Mouse (Mus musculus): ENCODE results near the gene Rbp1. TPM values are rescaled to one million over a fixed set of nuclear protein-coding genes. Genes with fewer than 3 reads are reported as not detected.

Gene Rbp1
- total RNA-seq (2015; ENCODE audit: low replicate concordance) (2.9 TPM in 1 of 2 replicates, not detected in the other), total RNA-seq (2017; ENCODE audit: low replicate concordance) (1.2 and 2.0 TPM in 2 replicates)

DNA sequence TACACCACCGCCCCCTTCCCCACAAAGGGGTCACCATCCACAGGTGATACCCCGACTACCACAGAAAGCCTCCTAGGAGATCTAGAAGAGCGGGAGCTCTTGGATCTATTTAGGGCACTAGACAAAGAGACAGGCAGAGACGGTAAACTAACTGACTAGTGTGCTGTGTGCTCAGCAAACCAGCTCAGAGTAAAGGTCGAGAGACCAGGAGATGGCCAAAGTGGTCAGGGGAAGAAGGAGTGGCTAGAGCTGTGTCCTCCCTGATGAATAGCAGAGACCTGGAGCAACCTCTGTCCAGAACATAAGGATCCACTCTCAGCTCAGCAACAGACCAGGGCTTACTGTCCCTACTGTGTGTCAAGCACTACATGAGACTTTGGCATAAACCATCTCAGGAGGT, at the start of gene Rbp1:
TSS of gene Rbp1 (plus strand) at position 306 of the 400 bp plus-strand sequence.
- ATAC-seq (replicated peaks; ENCODE audit: low FRiP score, poor library complexity, severe bottlenecking), result no peak

DNA sequence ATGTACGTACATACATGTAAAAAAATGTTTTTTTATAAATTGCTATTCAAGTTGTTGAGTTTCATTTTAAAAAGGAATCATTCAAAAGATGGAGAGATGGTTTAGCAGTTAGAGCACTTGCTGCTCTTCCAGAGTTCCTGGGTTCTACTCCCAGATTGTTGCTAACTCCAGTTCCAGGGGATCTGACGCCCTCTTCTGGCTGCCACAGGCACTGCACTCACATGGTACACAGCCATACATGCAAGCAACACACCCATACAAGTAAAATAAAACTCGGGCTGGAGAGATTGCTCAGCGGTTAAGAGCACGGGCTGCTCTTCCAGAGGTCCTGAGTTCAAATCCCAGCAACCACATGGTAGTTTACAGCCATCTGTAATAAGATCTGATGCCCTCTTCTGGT, 49.4 kb upstream of the Rbp1 start:
- no peak for ATAC-seq (replicated peaks; ENCODE audit: low FRiP score, poor library complexity, severe bottlenecking)

DNA sequence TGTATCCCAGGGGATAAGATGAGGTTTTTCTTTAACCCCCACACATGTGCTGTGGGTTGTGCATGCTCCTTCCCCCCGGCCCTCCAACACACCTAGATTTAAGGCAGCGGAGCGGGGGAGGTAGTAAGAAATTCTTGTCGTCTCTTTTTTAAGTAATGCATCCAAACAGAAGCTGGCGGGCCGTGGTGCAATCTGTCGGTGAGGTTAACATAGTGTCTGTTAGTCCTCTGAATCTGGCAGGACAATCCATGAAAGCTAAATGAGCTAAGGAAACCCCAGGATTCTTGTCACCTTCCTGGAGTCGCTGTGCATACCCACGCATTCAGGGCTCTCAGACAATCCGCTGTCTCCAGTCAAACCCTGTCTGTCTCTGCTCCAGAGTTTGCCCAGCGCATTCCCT, 47.9 kb upstream of the Rbp1 start:
- ATAC-seq (replicated peaks; ENCODE audit: low FRiP score, poor library complexity, severe bottlenecking), result no peak

DNA sequence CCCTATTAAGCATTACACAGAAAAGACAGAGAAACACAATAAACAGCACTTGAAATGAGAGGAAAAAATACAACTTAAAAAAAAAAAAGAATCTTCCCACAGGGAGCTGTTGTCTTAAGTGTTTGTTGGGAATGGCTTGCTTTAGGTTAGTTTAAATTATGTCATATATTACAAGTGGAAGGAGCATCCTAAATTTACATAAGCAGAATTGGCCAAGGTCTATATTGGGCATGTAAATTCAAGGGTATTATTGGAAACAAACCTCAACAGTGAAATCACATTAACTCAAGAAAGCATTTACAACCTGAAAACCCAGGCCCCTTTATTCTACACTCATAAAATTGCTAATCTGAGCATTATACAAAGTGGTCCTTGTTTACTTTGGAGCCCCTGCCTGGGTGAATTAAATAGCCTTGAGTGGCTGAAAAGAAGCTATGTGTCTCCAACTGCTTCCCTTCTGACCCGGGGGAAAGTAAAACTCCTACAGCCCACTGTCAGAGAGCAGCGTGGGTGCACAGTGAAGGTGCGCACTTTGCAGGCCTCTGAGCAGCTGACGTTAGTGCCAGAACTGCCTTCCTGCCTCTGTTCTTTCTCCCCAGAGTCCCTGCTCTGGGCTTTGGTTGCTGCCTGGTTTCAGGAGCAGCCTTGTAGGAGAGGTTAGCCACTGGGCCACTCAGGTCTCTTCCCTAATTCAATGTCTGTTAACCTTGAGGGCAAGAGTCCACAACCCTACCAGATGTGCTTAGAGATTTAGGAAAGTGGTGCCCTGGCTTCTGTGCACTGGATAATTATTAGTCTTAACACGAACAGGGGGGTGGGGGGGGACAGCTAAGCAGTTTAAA, 47.2 kb upstream of the Rbp1 start:
- ATAC-seq (replicated peaks; ENCODE audit: low FRiP score, poor library complexity, severe bottlenecking), result no peak

DNA sequence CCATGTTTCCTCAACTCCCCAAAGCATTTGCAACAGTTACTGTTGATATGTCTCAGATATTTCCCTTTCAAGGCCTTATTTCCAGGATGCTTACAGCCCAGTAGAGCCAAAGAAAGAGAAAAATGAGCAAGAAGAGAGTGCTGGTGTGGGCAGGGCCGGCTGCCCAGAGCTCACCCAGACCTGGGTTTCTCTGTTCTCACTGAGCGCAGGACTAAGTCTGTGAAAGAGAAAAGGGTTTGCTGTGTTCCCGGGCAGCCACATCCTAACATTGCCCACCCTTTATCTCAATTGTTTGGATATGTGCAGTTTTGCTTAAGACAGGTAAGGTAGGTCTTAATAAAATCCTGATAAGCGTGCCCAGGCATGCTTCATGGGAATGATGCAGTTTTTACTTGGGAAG, 43.0 kb upstream of the Rbp1 start:
- ATAC-seq (replicated peaks; ENCODE audit: low FRiP score, poor library complexity, severe bottlenecking), result no peak

DNA sequence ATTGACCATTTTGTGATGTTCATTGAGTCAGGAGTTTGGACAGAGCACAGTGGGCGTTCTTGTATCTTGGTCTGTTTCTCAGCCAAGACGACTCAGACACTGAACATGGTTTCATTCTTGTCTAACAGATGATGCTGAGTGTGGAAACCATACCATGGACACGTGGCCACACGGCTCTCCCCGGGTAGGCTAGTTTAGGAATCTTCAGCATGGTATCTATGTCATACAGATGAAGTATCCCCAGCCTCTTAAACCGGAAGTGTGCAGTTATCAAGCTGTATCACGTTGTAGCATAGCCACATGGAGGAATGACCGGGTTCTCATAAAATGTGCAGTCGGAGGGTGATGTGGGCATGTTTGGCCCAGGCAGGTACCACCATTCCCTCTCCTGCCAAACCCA, 42.2 kb upstream of the Rbp1 start:
- no peak; the same call in 1 of the 2 replicates for ATAC-seq (replicated peaks; ENCODE audit: low FRiP score, poor library complexity, severe bottlenecking)

DNA sequence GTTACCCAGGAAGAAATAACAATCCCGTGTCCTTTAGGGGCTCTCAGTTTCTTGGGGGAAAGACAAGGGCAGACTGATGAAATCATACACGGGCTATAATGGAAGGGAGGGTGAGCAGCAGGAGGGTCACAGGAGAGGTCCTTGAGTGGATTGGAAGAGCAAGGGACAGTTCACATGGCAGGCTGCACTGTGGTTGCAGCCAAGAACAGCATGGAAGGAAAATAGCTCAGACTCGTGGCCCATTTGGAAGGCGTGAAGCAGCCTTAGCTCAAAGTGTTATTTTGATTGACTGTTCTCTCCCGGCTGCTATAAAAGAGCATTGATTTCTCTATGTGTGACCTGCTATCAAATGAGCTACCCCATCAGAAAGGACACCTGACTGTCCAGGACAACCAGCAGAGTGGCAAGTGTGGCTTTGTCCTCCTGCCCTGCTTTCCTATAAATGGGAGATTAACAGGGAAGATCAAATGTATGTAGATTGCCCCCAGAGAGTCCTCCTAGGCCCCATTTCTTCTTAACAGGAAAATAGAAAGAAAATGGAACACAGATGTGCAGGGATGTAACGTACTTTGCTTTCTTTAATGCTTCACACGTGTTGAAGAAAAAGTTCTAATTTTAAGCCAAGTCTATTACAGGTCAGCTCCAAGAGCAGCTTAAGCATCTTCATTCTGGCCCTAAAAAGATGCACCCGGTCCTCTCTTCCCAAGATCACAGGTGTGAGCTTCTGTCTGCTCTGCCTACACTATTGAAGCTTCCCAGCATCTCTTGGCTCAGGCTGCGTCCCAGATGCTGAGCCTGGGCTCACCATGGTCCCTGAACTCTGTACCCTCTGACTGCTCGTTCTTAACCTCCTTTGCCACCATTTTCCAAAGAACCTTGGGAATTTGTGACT, 34.8 kb upstream of the Rbp1 start:
- no peak for ATAC-seq (replicated peaks; ENCODE audit: low FRiP score, poor library complexity, severe bottlenecking)

DNA sequence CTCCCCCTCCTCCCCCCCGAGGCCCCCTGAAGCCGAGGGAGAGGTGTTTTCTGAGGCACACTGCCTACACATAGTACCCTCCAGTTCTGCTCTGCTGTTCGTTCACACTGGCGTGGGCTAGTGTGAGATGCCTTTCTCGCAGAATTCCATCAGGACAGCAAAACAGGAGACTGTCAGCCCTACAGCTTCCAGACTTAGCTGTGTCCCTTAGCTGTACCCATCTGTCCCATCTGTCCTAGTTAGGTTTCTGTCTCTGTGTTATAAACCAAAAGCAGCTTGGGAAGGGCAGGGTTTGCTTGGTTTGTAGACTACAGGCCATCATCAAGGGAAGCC, 34.2 kb upstream of the Rbp1 start:
- ATAC-seq (replicated peaks; ENCODE audit: low FRiP score, poor library complexity, severe bottlenecking), result no peak

DNA sequence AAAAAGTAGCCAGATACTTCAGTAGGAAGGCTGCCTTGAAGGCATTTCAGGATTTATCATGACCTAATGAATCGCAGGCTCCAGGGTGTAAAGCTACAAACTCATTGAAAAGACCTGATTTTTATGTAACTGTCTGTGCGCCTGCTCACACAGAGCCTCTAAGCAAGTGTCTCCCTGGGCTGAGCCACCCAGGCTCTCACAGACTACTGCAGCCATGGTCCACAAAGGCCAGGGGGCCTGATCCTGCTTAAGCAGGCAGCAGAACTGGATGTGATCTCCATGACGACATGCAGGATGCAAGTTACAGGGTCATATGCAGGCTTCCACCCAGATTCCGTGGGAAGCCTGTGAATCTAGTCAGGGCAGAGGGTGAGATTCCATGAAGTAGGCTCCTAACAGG, 29.3 kb upstream of the Rbp1 start:
- no peak for ATAC-seq (replicated peaks; ENCODE audit: low FRiP score, poor library complexity, severe bottlenecking)

DNA sequence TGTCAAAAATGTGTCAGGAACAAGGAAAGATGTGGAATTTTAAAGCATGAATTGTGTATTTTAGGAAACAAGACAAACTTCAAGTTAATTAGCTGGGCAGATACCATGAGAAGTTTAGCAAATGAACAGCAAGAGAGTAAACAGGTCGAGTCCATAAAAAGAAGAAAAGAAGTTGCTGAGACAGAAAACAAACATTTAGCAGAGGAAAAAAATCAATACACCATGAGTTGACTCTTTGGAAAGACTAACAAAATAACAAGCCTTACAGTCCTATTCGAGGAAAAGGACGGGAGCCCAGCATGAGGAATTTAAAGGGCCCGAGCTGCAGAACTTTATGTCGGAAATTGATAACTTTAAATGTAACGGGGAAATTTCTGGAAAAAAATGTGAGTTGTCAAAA, 25.6 kb upstream of the Rbp1 start:
- no peak for ATAC-seq (replicated peaks; ENCODE audit: low FRiP score, poor library complexity, severe bottlenecking)

DNA sequence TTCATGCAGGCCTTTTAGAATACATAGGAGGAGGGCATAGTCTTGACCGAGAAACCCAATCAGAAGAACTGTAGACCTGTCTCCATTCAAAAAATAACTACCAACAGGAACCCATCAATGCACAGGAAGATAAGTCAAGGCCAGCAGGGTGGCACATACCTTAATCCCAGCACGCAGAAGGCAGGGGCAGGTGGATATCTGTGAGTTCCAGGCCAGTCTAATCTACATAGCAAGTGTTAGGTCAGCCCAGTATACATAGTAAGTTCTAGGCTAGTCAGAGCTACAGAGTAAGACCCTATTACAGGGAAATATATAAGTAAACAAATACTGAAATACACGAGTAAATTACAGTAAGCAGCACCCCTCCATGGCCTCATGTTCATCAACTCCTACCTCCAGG, 24.9 kb upstream of the Rbp1 start:
- no peak for ATAC-seq (replicated peaks; ENCODE audit: low FRiP score, poor library complexity, severe bottlenecking)

DNA sequence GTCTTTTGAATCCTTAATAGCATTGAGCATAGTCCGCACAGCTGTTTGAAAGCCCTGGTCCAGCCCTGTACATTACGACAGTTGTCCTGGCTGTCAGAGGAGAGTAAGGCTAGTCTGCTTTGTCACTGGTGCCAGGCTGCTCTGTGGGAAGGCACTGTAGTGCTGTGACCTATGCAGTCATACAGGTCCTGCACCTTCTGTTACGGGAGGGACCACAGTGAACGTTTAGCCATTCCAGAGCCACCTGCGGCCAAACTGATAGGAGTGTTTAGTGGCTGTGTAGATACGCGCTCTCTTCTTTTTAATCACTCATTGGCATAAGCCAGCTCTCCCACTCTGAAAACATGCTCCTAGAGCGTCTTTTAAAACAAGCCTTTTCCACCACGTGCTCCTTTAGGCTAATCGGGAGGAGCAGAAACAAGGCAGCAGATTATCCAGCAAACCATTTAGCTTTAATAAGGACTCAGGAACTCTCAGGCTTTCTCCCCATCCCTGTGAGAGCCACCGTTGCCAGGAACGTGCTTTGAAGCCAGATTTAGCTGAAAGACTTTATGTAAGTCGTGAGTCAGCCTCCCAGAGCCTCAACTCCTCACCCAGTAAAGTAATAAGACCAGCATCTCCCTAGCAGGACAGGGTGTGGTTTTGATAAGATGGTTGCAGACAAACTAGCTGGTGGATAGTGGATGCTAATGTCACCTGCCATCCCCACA, 22.4 kb upstream of the Rbp1 start:
- no peak for ATAC-seq (replicated peaks; ENCODE audit: low FRiP score, poor library complexity, severe bottlenecking)

DNA sequence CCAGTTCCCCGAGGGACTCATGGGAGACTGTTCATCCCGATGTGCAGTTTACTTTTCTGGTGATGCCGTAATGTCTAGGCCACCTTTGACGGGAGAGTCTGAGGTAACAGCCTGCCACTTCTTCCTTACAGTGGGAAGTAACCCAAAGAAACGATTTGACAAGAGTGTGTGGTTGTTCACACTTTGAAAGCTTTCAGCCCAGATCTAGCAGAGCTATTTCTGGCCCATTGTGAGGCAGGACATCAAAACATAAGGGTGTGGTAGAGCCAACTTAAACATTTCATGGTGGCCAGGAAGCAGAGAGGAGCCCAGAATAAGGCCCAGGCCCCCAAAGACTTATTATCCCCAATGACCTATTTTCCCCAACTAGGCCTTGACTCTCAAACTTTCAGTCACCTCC, 21.1 kb upstream of the Rbp1 start:
- no peak for ATAC-seq (replicated peaks; ENCODE audit: low FRiP score, poor library complexity, severe bottlenecking)

DNA sequence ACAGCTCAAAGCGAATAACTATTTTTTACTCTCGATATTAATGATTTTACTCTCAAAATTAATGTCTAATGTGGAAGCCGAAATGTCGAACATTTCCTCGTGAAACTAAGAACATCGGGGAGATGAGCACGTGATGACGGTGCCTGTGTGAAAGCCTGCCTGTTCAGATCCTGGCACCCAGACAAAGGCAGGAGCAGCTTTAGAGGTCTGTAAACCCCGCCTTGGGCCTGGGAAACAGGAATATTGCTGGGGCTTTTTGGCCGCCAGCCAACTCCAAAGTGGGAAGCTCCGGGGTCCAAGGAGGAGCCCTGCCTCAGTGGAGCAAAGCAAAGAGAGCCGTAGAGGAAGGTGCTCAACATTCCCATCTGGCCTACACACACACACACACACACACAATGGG, 15.0 kb upstream of the Rbp1 start:
- ATAC-seq (replicated peaks; ENCODE audit: low FRiP score, poor library complexity, severe bottlenecking), result no peak

DNA sequence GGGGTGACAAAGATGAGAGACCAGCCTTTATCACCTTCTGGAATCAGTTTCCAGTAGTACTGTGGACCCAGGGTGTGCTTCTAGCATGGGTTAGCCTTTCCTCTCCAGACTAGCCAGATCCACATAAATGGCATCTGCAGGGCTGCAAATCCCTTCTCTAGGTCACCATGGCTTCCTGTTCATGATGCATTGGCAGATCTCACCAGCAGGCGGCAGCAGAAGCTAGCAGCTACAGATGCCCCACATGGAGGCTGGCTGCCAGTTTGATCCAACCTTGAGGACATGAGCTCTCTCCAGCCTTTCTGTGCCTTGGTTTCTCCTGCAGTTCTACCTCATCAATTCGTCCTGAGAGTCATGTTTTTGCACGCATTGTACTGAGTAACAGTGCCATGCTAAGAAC, 13.6 kb upstream of the Rbp1 start:
- ATAC-seq (replicated peaks; ENCODE audit: low FRiP score, poor library complexity, severe bottlenecking), result peak; percentile 67; the same call in 1 of the 2 replicates

DNA sequence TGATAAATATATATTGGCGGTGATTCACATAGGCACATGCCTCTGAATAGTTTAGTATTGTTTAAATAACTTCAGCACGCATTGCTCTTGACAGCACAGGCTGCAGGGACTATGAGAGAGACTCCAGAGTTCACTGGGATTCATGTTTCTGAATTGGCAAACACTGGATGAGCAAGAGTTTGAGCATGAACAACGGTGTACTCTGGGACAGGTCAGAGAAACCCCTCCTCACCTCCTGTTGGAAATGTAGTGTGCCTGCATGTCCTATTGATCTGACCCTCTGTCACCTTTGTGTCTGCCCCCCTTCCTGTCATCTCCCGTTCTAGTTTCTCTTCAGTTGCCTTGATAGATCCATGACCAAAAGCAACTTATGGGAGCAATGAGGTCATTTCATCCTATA, 7.3 kb upstream of the Rbp1 start:
- ATAC-seq (replicated peaks; ENCODE audit: low FRiP score, poor library complexity, severe bottlenecking), result no peak

DNA sequence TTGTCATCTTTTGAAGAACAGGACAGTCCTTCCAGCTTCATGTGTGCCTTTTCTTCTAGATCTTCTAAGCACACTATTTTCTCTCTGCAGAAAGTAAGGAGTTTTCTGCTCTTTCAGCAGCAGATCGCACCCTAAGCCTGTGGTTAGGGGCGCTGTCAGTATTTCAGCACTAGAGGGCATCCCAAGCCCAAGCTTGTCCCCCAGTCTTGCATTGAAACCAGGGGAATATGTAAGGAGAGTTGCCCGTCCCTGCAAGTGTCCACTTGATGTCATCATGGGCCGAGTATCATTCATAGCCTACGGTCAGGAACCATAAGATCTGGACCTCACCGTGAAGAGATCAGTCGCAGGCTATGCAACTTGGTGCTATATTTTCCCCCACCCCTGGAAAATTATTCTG, 4.8 kb upstream of the Rbp1 start:
- no peak for ATAC-seq (replicated peaks; ENCODE audit: low FRiP score, poor library complexity, severe bottlenecking)

DNA sequence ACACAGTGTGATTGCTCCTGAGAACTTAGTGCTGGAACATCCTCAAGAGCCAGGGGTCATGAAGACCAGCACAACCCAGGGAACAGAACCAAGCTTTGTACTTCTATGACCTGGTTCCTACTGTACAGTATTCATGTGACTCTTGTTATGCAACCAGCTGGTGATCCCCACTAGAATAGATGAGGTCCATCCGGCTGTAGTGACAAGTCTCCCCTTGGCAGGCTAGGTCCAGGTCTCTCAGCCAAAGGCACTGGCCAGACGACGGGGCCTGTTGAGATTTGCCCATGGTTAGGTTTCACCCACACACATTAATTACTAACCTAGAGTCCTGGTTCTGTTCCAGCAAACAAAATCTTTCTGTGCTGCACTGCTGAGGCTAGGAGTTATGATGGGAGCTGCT, 4.4 kb upstream of the Rbp1 start:
- no peak for ATAC-seq (replicated peaks; ENCODE audit: low FRiP score, poor library complexity, severe bottlenecking)

DNA sequence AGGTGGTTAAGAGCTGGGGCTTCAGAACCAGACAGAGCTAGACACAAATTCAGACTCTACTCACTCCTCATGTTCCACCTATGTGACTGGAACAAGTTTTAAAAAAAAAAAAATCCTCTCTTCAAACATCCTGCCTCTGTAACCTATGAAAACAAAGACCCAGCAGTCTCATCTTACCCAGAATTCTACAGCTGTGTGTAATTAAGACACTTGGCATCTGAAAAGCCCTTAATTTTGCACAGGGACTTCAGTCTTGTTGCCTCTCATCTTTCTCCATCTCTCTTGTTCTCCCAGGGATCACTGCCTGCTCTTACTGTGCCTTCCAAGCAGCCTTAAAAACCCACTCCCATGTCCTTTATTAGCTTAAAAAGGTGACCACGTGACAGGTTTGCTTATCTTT, 2.1 kb upstream of the Rbp1 start:
- no peak for ATAC-seq (replicated peaks; ENCODE audit: low FRiP score, poor library complexity, severe bottlenecking)

DNA sequence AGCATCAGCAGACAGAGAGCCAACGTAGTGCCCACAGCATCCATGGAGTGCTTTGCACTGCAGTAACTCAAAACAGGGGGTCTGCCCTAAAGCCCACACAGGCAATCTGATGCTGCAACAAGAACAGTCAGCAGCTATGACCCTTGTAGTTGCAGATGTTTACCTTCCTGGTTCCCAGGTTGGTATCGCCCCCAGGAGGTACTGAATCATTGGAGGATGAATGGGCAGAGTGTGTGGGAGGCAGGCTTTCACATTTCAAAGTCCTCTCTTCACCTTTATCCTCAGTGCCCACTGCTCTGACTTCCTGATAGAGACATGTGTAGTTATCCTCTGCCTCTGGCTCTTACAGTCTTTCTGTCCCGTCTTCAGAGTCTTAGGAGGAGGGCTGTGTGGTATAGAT, 858 bp upstream of the Rbp1 start:
- ATAC-seq (replicated peaks; ENCODE audit: low FRiP score, poor library complexity, severe bottlenecking), result no peak

DNA sequence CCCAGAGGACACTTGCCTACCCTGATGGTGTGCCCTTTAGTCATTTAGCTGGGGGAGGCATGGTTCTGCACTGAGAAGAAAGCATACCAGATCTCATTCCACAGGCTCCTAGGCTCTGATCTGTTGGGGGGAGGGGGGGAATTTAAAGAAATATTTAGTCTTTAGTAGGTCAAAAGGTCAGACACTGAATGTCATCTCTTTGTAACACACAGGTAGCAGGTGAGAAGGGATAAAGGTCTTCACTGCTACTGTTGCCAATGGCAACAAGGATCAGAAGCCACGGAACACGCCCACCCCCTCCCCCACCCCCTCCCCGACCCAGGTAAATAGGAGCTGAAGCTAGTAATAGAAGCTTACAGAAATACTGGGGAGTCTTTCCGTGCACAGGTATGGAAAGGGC, 930 bp downstream of the Rbp1 start:
- no peak for ATAC-seq (replicated peaks; ENCODE audit: low FRiP score, poor library complexity, severe bottlenecking)

All from erythroid progenitor cell, adult 5-6 weeks (primary cell).